Mouse (Mus musculus) neutrophil, adult 65 days (primary cell): Measurements from ENCODE around the gene Osm. TPM values are rescaled to one million over a fixed set of nuclear protein-coding genes. Genes with fewer than 3 reads are reported as not detected.

Experiments used
- total RNA-seq: library from RNA; stranded (reverse); gene quantifications from 2 replicates; pipeline ENCODE4 v1.2.4, GENCODE M21; 2023

Osm gene
- 317 and 344 TPM in 2 replicates for total RNA-seq

DNA sequence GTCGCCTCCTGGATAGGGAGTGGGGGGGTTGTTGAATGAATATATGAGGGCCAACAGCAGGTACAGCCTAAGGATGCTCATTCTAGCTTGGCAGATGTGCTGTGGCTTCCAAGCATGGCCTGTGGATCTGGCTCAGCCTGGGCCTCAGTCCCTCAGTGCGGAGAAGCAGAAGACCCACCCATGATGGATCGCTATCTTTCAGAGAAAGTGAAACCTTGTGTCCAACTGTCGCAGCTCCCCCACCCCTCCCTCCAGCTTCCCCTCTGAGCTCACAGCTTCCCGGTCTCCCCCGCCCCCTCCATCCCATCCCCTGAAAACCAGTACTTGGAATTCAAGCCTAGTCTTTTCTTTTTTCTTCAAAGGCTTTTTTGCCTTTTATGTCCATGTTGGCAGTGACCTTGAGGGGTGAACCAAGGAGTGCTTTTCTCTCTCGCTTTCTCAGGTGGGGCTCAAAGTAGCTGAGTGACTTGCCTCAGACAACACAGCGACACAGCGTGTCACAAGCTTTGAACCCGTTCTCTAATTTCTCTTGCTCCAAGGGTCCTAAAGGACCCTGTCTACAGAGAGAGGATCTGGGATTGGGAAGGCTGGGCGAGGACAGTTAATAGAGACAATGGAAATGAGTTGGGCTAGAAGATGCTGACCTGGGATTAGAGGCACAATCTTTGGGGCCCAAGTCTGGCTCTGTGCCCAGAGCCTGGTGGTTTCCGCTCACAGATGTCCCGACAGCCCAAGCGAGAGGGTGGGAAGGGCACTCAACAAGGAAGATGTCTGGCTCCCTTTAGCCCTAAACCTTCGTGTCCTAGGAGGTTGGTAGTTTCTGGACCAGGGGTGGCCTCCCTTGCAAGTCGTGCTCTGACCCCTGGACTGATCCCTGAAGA lies at the start of gene Osm:
Osm (plus strand) TSS at position 756 of the 881 bp plus-strand sequence.

DNA sequence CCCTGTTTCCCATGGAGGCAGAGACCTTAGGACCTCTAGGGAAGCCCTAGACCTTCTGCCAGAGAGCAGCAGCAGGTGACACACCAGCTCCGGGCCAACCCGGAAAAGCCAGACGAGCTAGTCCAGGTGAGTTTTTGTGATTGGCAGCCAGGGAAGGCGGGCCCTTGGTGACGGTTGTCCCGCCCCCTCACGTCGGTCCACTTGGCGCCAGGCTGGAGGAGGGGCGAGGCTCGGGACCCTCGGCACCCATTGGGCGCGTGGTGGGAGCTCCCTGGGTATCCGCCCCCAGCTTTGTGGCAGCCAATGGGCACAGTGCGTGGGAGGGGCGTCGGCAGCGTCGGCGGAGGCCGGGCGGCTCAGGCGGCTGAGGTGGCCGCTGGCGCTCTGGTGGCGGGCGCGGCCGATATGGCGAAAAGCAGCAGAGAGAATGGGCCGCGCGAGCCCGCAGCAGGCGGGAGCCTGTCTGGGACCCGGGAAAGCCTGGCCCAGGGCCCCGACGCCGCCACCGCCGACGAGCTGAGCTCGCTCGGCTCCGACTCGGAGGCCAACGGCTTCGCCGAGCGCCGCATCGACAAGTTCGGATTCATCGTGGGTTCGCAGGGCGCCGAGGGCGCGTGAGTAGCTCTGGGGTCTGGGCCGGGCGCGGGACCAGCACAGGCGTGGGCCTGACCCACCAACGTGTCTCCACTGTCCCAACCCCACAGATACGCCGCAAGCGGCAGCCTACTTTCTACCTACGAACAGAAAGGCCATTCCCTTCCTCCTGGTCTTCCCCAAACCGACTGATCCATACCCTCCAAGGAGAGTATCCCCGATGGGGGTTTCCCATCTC lies 49.5 kb upstream of the Osm start, which contains the start of gene Tbc1d10a:
Tbc1d10a (plus strand) TSS at position 304 of the 832 bp plus-strand sequence.

DNA sequence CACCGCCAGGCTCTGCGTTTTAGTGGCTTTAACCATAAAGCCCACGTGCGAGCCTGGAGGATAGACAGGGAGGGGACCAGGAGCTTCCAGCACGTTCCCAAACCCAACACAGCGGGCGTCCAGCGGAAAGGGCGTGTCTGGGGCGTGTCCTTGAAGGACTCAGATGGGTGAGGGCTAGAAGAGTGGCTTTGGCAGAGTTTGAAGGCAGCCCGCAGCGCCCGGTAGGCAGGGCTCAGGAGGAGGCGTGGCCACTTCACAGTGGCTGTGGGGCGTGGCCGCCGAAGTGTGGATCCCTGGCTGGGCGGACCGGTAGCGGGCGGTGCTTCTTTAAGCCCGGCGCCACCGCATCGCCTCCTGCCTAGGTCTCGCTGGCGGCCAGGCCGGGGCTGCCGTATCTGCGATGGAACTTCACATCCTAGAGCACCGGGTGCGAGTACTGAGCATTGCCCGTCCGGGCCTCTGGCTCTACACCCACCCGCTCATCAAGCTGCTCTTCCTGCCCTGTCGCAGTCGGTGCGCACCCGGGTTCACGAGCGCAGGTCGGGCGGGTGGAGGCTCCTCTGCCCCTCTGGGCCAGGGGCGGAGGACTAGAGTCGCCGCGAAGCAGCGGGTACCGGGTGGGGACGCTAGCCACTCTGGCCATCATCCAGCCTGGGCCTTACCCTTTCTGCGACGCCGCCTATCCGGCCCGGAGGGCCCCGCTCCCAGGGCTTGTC lies 18.1 kb upstream of the Osm start, which contains the start of gene Castor1:
Castor1 (plus strand) TSS at position 312 of the 716 bp plus-strand sequence.

DNA sequence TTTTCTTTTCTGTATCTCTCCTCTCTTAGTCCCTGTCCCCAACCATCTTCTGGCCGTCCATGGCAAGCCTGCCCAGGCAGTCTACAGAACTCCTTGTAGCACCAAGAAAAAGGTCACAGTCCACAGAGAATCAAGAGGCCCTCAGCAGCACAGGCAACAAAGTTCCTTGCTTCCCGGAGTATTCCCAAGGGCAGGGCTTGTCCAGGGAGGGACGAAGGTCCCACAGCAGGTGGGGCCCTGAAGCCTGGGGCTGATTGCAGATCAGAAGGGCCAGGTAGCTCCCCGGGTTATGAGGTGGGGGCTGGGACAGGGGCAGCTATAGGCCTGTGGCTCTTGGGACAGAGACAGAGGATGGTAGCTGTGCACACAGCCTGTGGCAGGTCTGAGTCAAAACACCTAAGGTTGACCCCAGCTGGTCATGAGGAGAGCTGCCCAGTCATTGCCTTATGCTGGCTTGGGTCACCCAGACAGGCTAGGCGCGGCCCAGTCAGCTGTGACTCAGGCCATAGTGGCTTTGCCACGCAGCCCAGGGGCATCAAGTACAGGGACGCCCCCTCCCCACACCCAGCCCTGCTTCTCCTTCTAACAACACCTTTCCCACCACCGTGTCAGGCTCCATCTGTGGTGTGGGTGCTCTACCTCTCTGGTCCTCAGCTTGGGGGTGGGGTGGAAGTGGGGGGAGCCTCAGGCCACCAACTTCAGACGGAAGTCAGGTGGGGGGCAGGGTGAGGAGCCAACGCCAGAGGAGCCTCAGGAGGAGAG lies 20.8 kb downstream of the Osm start, which contains the start of gene Lif:
Lif (plus strand) TSS at position 712 of the 762 bp plus-strand sequence.

Other genes starting within 250 kb of the Osm start
- not detected in 2 replicates for gene Sec14l4, start 205.0 kb upstream of the Osm start, total RNA-seq
- not detected in 2 replicates for gene Sec14l3, start 171.6 kb upstream of the Osm start, total RNA-seq
- gene Mtfp1, start 141.0 kb upstream of the Osm start, total RNA-seq, result 0.76 TPM in 1 of 2 replicates, not detected in the other
- gene Sec14l2, start 113.0 kb upstream of the Osm start, total RNA-seq, result 0.59 and 1.6 TPM in 2 replicates
- gene Rnf215, start 101.2 kb upstream of the Osm start, total RNA-seq, result 12.2 and 20.4 TPM in 2 replicates
- 1.4 and 2.5 TPM in 2 replicates for gene Ccdc157, start 76.1 kb upstream of the Osm start, total RNA-seq
- 33.9 and 38.0 TPM in 2 replicates for gene Sf3a1, start 76.1 kb upstream of the Osm start, total RNA-seq
- 18.6 and 27.0 TPM in 2 replicates for gene Tbc1d10a, start 49.6 kb upstream of the Osm start, total RNA-seq
- 4.9 and 7.3 TPM in 2 replicates for gene Castor1, start 18.2 kb upstream of the Osm start, total RNA-seq
- 0.95 and 1.2 TPM in 2 replicates for gene Lif, start 21.1 kb downstream of the Osm start, total RNA-seq
- 2.9 and 7.4 TPM in 2 replicates for gene Hormad2, start 204.7 kb downstream of the Osm start, total RNA-seq